Mouse (Mus musculus) gastrocnemius, adult 2 months (tissue): ENCODE measurements around the gene Hrh2. TPM values are rescaled to one million over a fixed set of nuclear protein-coding genes. Genes with fewer than 3 reads are reported as not detected.
A peak's percentile ranks its signal among the peaks of the same experiment; 100 is the strongest.

Source experiments
- DNase-seq: peaks from one replicate; pipeline ENCODE4 v3.0.0; 2022
- H3K27ac ChIP-seq: fragments of 200-600 bp; 2 replicates; pipeline ENCODE4 v1.8.1; 2022; ENCODE audit warnings: mild to moderate bottlenecking
- H3K4me3 ChIP-seq: fragments of 200-600 bp; 2 replicates; pipeline ENCODE4 v1.8.1; 2022; ENCODE audit warnings: mild to moderate bottlenecking, moderate library complexity
- CTCF ChIP-seq: fragments of 200-600 bp; IDR thresholded peaks from 2 replicates; pipeline ENCODE4 v1.8.1; 2022; ENCODE audit warnings: antibody characterized with exemption, mild to moderate bottlenecking, moderate library complexity
- intact Hi-C: fragments of 180-260 bp; cut with DNase I; formaldehyde crosslinking; loops from one replicate; pipeline ENCODE4 v1.15.1; 2025
- long read RNA-seq, 2 experiments: library from polyadenylated mRNA; stranded (forward); transcript quantifications; one replicate each; pipeline ENCODE4 v2.0.0; 2021
- total RNA-seq, 2 experiments: library from RNA; stranded (reverse); gene quantifications; 2 replicates each; pipeline ENCODE4 v1.2.3; 2021

Gene Hrh2
- total RNA-seq = under 1 TPM; 0.11 to 0.15 TPM
- long read RNA-seq, experiment 1 = 0 reads
- long read RNA-seq, experiment 2 = 0 reads

DNA sequence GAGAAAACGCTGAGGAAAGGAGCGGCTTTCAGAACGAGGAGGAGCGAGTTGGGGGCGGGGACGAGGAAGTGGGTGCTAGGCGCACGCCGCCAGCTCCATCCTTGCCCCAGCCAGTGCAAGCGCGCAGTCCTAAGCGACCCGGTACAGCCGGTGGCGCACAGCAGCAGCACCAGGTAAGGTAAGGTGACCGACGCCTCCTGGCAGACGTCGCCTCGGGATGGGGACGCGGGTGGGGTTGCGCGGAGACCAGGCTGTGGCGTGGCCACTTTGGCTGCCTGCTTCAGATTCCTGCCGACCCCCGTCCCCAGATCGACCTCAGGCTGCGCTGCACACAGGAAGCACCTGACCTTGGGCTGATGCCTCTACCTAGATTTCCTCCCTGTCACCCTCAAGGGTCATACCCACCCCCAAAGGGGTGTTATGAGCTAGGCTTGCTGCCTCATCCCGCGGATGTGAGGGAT is at the start of gene Hrh2:
Gene Hrh2, plus strand, starts transcription at position 109 of the 461 bp plus-strand sequence.
- peak within 1 kb of the TSS; percentile 62 for H3K4me3 ChIP-seq
- no peak for TF ChIP-seq CTCF
- DNase-seq = peak; percentile 52
- no peak within 1 kb of the TSS for H3K27ac ChIP-seq
- intact Hi-C loops = no loop called here

DNA sequence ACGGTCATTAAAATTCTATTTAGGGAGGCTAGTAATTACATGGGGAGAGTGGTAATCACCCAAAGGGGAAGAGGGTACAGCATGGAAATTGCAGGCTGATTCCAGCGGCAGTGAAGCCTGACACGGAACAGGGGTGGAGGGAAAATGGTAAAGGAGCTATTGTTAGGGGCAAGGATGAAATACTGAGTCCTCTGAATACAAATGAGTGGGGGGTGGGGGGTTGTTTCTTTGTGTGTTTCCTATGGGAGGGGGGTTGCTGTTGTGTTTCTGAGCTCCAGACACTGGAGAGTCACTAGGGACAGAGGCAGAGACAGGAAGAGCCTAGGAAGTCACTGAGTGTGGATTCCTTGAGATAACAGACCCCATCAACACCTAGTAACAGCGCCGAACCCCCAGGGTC is 48.1 kb upstream of the Hrh2 start:
- TF ChIP-seq CTCF = no peak
- no peak overlapping the region for H3K27ac ChIP-seq
- intact Hi-C loops = no loop called here

DNA sequence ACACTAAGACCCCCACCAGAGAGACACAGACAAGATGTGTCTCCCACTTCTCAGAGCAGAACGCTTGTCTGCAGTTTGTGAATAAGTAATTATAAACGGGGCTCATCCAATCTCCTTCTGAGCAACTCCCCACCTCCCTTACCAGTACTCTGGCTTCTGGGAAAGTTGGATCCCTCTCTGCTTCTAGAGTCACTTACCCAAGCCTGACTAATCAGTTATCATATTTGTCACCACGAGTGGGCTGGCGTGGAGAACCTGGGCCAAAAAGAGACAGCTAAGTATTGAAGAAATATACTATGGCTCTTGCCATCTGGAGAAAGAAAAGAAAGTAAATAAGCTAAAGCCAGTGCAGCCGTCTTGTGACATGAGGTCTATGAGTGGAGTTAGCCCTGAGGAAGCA is 47.3 kb upstream of the Hrh2 start:
- intact Hi-C loops = no loop called here
- DNase-seq = no peak
- H3K4me3 ChIP-seq = no peak overlapping the region
- no peak for TF ChIP-seq CTCF
- H3K27ac ChIP-seq = no peak overlapping the region

More for the DNA sequence above, 48.1 kb upstream of the Hrh2 start:
- no peak overlapping the region for H3K4me3 ChIP-seq
- DNase-seq = no peak

DNA sequence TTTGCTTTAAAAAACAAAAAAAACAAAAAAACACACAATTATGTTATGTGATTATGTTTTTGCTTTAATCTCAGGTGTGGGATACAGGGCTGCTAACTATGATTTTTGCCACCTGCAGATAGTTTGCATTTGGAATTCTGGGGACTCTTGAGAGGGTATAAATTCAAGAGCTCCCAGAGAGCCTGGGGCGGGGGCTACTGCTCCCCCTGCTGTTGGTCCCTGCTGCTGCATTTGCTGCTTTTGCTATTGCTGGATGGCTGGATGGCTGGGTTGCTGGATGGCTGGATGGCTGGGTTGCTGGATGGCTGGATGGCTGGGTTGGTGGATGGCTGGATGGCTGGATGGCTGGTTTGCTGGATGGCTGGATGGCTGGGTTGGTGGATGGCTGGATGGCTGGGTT is 44.6 kb upstream of the Hrh2 start:
- no peak for DNase-seq
- TF ChIP-seq CTCF = peak; percentile 30
- Histone ChIP-seq H3K27ac (no peak overlapping the region), H3K4me3 (no peak overlapping the region)
- intact Hi-C loops = no loop called here

DNA sequence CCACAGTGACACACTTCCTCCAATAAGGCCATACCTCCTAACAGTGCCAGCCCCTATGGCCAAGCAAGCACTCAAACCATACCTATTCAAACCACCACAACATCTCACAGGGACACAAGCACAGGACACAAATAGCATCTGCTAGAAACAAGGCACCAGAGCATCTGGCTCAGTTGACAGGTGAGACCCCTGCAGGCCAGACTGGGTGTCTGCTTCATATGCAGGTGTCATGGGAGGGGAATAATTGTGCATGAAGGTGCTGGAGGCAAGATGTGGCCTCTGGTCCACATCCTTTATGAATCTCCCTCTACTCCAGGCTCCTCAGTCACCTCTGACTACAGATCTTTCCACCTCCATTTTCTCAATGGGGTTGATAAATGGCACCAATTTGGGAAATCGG is 39.5 kb upstream of the Hrh2 start:
- H3K27ac ChIP-seq = no peak overlapping the region
- TF ChIP-seq CTCF = no peak

DNA sequence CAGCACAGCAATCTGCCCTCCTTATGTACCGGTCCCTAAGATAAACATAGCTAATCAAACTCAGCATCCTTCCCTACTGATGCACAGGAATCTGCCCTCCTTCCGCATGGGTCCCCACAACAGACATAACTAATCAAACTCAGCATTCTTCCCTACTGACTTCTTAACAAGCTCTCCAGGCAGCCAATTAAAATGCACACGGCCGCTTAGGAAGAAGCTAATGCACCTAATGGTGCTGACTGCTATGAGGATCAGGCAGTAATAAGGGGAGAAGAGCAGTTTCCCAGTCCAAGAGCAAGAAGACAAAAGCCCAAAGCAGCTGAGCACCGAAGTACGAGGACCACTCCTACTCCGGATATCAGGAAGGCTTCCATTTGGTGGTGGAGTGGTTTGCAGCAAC is 39.0 kb upstream of the Hrh2 start:
- intact Hi-C loops = no loop called here
- H3K4me3 ChIP-seq = no peak overlapping the region
- DNase-seq = no peak
- no peak for TF ChIP-seq CTCF
- H3K27ac ChIP-seq = no peak overlapping the region

More for the DNA sequence above, 39.5 kb upstream of the Hrh2 start:
- DNase-seq = no peak
- no peak overlapping the region for H3K4me3 ChIP-seq
- intact Hi-C loops = no loop called here

DNA sequence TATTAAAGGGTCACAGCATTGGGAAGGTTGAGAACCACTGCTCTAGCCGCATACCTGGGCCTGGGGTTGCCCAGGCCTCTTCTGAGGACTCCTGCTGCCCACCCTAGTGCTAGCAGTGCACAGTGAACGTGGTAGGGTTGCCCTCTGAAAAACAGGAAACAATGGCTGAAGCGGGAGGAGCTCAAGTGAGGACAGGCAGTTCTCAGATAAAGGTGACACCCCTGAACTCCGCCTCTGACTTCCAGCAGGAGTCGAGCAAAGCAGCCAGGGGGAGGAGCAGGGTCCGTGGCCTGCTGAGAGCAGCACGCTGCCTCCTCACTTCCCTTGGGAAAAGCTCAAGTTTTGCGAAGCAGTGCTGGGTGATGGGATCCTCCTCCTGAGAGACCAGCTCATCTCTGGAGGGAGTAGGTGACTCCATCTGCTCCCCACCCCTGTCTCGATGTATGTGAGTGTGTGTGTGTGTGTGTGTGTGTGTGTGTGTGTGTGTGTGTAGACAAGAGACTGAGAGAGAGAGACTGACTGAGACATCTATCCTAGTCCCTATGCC is 38.2 kb upstream of the Hrh2 start:
- no peak overlapping the region for H3K4me3 ChIP-seq
- no peak for DNase-seq
- TF ChIP-seq CTCF = no peak
- H3K27ac ChIP-seq = no peak overlapping the region
- intact Hi-C loops = no loop called here

DNA sequence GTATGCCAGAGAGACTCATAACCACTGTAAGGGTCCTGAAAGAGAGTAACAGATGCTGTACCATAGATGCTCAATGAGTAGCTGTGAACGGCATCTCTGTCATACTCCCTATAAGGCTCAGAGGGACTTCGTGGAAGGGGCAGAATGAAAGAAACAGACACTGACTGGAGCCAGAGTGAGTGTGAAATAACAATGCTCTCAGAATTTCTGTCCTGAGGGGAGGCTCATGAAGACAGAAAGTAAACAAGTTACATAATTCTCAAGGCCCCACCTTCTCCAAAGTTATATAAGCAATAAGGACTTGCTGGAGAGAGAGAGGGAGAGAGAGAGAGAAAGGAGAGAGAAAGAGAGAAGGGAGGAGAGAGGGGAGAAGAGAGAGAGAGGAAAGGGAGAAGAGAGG is 36.1 kb upstream of the Hrh2 start:
- Histone ChIP-seq H3K27ac (peak overlapping the region; percentile 56), H3K4me3 (no peak overlapping the region)
- no peak for DNase-seq
- no peak for TF ChIP-seq CTCF
- intact Hi-C loops = no loop called here

DNA sequence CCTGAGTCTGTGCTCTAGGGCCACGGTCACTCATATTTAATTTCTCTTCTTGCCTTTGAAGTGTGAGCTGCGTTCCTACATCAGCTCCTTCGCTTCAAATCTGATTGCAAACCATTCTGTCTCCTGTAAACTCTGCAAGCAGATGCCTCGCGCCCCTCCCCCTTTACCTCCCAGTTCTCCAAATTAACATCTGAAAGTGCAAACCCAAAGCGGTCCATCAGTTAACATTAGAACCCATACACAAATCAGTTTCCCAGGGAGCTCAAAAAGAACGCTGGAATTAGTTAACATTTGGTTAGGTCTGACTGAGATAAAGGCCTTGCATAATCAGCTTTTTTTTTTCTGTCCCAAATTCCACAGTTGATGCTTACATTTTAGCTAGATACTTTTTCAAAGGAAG is 32.7 kb upstream of the Hrh2 start:
- intact Hi-C loops = no loop called here
- H3K4me3 ChIP-seq = no peak overlapping the region
- TF ChIP-seq CTCF = no peak
- no peak for DNase-seq
- H3K27ac ChIP-seq = no peak overlapping the region

DNA sequence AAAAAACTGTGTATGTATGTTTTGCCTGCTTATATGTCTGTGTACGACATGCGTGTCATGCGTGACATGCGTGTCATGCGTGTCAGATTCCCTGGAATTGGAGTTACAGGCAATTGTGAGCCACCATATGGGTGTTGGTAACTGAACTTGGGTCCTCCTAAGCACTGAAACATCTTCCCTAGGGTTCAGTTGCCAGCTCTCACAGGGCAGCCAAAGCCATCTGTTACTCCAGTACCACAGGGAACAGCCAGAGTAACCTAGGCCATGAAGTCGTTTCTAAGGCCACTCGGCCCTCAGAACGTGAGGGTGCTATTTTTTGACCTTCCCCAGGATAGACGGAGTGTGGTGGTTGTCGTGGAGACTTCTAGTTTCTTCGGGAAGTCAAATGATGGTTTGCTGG is 32.2 kb upstream of the Hrh2 start:
- intact Hi-C loops = no loop called here
- no peak for DNase-seq
- TF ChIP-seq CTCF = no peak
- Histone ChIP-seq H3K27ac (no peak overlapping the region), H3K4me3 (no peak overlapping the region)

DNA sequence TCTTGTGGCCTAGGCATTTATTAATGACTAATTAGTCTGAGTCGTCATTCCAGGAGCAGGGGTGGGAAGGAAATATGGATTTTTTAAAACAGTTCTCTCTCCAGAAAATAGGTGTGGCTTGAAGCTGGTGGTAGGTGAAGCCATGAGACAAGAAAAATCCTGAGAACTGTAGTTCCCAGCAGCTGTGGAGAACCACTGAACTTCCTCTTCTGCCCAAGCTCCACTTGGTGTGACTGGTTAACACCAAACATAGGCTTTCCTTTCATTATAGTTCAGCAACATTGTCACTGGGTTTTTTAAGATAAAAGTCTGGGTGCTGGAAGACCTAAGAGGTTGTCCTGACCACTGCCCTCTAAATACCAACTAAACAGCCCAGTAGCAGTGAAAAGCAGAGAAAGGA is 31.4 kb upstream of the Hrh2 start:
- TF ChIP-seq CTCF = no peak
- intact Hi-C loops = no loop called here
- H3K4me3 ChIP-seq = no peak overlapping the region

DNA sequence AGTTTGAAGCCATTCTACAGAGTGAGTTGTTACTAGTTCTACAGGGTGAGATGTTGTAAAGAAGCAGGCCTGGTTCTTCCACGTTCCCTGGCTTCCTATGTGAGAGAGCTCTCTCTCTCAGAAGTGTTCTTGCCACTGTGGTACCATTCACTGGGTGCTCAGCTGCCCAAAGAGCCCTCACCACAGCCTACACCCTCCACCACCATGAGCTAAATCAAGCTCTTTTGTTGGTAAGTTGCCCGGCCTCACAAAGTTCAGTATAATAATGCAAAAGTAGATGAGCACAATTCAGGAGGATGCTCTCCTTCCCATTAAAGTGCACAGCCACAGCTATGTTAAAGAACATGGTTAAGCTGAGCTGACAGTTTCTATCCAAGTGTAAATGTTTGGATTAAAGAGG is 30.4 kb upstream of the Hrh2 start:
- Histone ChIP-seq H3K27ac (no peak overlapping the region), H3K4me3 (no peak overlapping the region)
- no peak for TF ChIP-seq CTCF
- DNase-seq = no peak
- intact Hi-C loops = no loop called here

More for the DNA sequence above, 31.4 kb upstream of the Hrh2 start:
- DNase-seq = no peak
- H3K27ac ChIP-seq = no peak overlapping the region

DNA sequence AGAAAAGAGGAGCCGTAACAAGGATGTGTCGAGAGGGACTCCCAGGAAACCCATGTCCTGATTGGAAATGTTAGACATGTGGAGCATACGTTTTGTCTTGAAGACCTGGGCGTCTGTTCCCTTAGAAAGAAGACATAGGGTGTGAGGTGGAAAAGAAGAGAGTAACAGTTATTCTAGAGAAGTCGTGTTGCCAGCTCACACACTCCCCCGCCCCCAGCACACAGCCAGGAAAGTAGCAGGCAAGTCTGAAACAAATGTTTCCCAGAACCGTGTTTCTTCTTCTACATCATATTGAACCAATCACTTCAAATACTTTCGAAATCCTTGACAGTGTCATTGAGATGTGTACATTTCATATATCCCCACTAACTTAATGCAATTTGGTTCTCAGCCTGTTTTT is 28.6 kb upstream of the Hrh2 start:
- no peak for DNase-seq
- intact Hi-C loops = no loop called here
- no peak overlapping the region for H3K4me3 ChIP-seq
- no peak for TF ChIP-seq CTCF
- H3K27ac ChIP-seq = no peak overlapping the region

DNA sequence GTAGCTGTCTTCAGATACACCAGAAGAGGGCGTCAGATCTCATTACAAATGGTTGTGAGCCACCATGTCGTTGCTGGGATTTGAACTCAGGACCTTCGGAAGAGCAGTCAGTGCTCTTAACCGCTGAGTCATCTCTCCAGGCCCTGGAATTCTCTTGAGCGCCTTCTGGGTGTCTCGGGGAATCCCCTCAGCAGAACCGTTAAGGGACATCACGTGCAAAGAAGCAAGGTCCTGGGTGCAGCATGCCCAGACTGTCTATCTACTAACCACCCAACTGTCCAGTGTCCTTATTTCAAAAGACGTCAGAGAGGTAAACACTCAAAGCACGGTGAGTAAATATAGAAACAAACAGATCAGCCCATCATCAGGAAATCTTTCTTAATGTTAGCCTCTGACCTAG is 27.5 kb upstream of the Hrh2 start:
- no peak overlapping the region for H3K4me3 ChIP-seq
- TF ChIP-seq CTCF = no peak
- intact Hi-C loops = no loop called here
- H3K27ac ChIP-seq = no peak overlapping the region
- DNase-seq = no peak
